Comparison of ENCODE assay signal across 20 mouse cellular contexts in the genomic region with DNA sequence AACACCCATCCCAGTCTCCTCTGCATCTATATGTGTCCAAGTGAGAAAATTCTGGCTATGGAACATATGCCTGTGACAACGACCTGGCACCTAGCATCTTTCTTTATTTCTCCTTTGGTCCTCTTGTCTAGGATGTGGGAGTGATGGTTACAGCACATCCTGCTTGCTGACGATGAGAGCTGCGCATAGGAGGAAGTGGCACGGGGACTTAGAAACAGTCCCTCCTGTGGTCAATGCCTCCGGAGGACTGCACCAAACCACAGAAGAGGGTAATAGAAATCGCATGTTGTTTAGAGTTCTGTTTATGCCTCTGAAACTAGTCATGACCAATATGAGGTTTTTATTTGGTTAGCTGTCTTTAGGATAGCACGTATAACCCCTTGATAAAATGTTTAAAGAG. TPM values are rescaled to one million over a fixed set of nuclear protein-coding genes. Genes with fewer than 3 reads are reported as not detected.
DNase-seq lines count a peak whose midpoint lies in the region; ATAC-seq lines count a peak whose summit lies in the region.
"Had no signal": no experiment of that assay in that cellular context is flagged by ENCODE, and none has a peak within 500 bp of the region (broad histone marks: within the 10 kb centered on the region; RNA-seq: fewer than 3 reads in every experiment).

No protein-coding gene starts in this region.

- intact Hi-C loops in heart, postnatal 14 days (cut with DNase I): no loop called here

- H3K4me2 ChIP-seq in forebrain, embryonic 11.5 days (ENCODE audit: low read depth, low read length, severe bottlenecking): no peak overlapping the region
- H3K4me2 ChIP-seq: heart, embryonic 13.5 days; kidney, embryonic 15.5 days; limb, embryonic 15.5 days; lung, embryonic 15.5 days; midbrain, embryonic 13.5 days had no signal

- H3K9me3 ChIP-seq in forebrain, embryonic 11.5 days (ENCODE audit: control insufficient read depth, low read length): no peaks in the 10 kb centered on the region
- H3K9me3 ChIP-seq: heart, embryonic 13.5 days; hindbrain, embryonic 10.5 days; kidney, embryonic 15.5 days; limb, embryonic 15.5 days; lung, embryonic 15.5 days; midbrain, embryonic 13.5 days had no signal

- peak; percentile 90 for DNase-seq in heart, adult 11 months
- DNase-seq in heart, postnatal 14 days: no peak
- DNase-seq in CD4-positive helper T cell, adult 2 months (ENCODE audit: low read depth, low spot score): peak; percentile 74
- peak; percentile 57 for DNase-seq in naive thymus-derived CD4-positive, alpha-beta T cell, adult 2 months (ENCODE audit: low read depth)
- no peak for DNase-seq in Muller cell, postnatal 12 days (ENCODE audit: inconsistent ontology term)
- no peak for DNase-seq in forebrain, embryonic 11.5 days (ENCODE audit: low spot score)
- no peak for DNase-seq in urinary bladder, adult 2 months (ENCODE audit: low spot score)
- DNase-seq: adrenal gland, postnatal 36 days; cerebellum, adult 9-11 months; gastrocnemius, postnatal 36 days; right cerebral cortex, postnatal 25 days; thymus, adult 18-20 months had no signal

- H3K4me1 ChIP-seq in forebrain, embryonic 11.5 days (replicated peaks; ENCODE audit: control insufficient read depth, insufficient read depth, low read length): no peaks in the 10 kb centered on the region
- H3K4me1 ChIP-seq: heart, embryonic 13.5 days; hindbrain, embryonic 10.5 days; kidney, embryonic 15.5 days; limb, embryonic 15.5 days; lung, embryonic 15.5 days; midbrain, embryonic 13.5 days had no signal

- H3K36me3 ChIP-seq in forebrain, embryonic 11.5 days (ENCODE audit: control insufficient read depth, insufficient read depth, low read length): no peaks in the 10 kb centered on the region
- H3K36me3 ChIP-seq: heart, embryonic 13.5 days; hindbrain, embryonic 10.5 days; kidney, embryonic 15.5 days; limb, embryonic 15.5 days; lung, embryonic 15.5 days; midbrain, embryonic 13.5 days had no signal

- H3K27me3 ChIP-seq in forebrain, embryonic 11.5 days (ENCODE audit: control insufficient read depth, insufficient read depth, low read length): no peaks in the 10 kb centered on the region
- H3K27me3 ChIP-seq: heart, embryonic 13.5 days; kidney, embryonic 15.5 days; limb, embryonic 15.5 days; lung, embryonic 15.5 days; midbrain, embryonic 13.5 days had no signal

- no peak overlapping the region for H3K4me3 ChIP-seq in forebrain, embryonic 11.5 days (ENCODE audit: low read depth, low read length)
- H3K4me3 ChIP-seq: heart, embryonic 13.5 days; hindbrain, embryonic 10.5 days; kidney, embryonic 15.5 days; layer of hippocampus, adult 2 months; limb, embryonic 15.5 days; lung, embryonic 15.5 days; midbrain, embryonic 13.5 days had no signal

- no peak overlapping the region for H3K27ac ChIP-seq in forebrain, embryonic 11.5 days (ENCODE audit: low read depth, low read length)
- H3K27ac ChIP-seq: heart, embryonic 13.5 days; hindbrain, embryonic 10.5 days; kidney, embryonic 15.5 days; layer of hippocampus, adult 2 months; limb, embryonic 15.5 days; lung, embryonic 15.5 days; midbrain, embryonic 13.5 days had no signal

- WGBS in forebrain, embryonic 11.5 days: 84% methylated on average over 7 of the region's 7 CpGs

- peak; percentile 97 to 99 for ATAC-seq in hematopoietic stem cell, adult 5-6 weeks (replicated peaks in 1 of 2; ENCODE audit: insufficient read depth in 1 of 2, low FRiP score in 2 of 2, low TSS enrichment in 1 of 2, low read depth in 1 of 2, poor library complexity in 2 of 2, severe bottlenecking in 2 of 2)
- no peak for ATAC-seq in forebrain, embryonic 11.5 days (replicated peaks; ENCODE audit: low FRiP score)
- ATAC-seq: midbrain, embryonic 13.5 days had no signal

- no peak overlapping the region for H3K9ac ChIP-seq in forebrain, embryonic 11.5 days (ENCODE audit: low read length)
- H3K9ac ChIP-seq: heart, embryonic 13.5 days; kidney, embryonic 15.5 days; limb, embryonic 15.5 days; lung, embryonic 15.5 days; midbrain, embryonic 13.5 days had no signal

RNA-seq across cellular contexts. Expression of gene Cbwd1, which starts 9.9 kb away (rescaled TPM):
- total RNA-seq in heart, postnatal 14 days (2021): 1 to 10 TPM; 9.3 to 9.9 TPM
- 23.8 and 39.8 TPM in 2 replicates for total RNA-seq in hematopoietic stem cell, adult 5-6 weeks (2017)
- polyA plus RNA-seq in forebrain, embryonic 11.5 days (2014; fragmentation: Nextera tagmentation; extraction: Ambion mirVana): 21.6 and 22.2 TPM in 2 replicates
- polyA plus RNA-seq in urinary bladder, adult 2 months (2012; rRNA removed): 12.2 and 13.7 TPM in 2 replicates

RNA-seq across cellular contexts. Expression of gene Dock8, which starts 28.0 kb away (rescaled TPM):
- 10 to 100 TPM; 16.0 to 19.8 TPM for total RNA-seq in heart, postnatal 14 days (2021)
- 50.4 and 63.4 TPM in 2 replicates for total RNA-seq in hematopoietic stem cell, adult 5-6 weeks (2017)
- polyA plus RNA-seq in forebrain, embryonic 11.5 days (2014; fragmentation: Nextera tagmentation; extraction: Ambion mirVana): 1.3 and 1.6 TPM in 2 replicates
- 28.4 and 29.7 TPM in 2 replicates for polyA plus RNA-seq in urinary bladder, adult 2 months (2012; rRNA removed)

Comparison
In these comparisons a context has a peak if more than half of its experiments do, and no peak if none do; other contexts are left out.
1. DNase-seq: peak in heart, adult 11 months (single experiment), CD4-positive helper T cell, adult 2 months (single experiment) and naive thymus-derived CD4-positive, alpha-beta T cell, adult 2 months (single experiment); none in heart, postnatal 14 days (0 of 2), Muller cell, postnatal 12 days (single experiment), forebrain, embryonic 11.5 days (single experiment) and urinary bladder, adult 2 months (single experiment).